Mouse (Mus musculus): ENCODE measurements around the gene Zfp683. TPM values are rescaled to one million over a fixed set of nuclear protein-coding genes. Genes with fewer than 3 reads are reported as not detected.

Gene Zfp683
- polyA plus RNA-seq, 1 experiment from 2014 or later = not detected

DNA sequence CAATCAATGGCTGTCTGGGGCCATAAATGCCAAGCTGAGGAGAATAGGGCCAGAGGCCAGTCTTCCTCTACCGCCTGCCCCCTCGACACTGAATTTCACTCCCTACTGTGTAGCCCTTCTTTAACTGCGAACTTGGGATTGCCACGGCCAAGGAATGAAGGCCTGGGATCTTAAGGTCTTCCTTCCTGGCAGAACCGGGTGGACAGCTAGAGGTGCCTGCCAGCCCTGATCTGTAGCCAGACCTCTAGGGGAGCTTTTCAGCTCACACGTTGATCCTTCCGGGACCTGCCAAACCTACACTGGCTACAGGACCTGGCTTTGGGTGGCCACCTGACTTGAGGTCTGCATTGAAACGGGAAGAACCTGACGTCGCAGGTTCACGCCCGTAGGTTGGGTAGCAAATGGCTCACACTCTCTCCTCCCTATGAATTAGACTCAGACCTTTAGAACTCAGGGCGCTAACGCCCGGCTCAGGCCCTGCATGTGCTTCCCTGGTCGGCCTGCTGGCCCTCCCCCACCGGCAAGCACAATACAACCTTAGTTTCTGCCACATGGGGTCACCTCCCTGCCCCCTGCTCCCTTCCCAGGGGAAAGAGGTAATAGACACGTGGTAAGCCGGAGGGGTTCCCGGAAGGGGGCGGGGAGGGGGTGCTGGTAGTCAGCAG, 36.3 kb upstream of the Zfp683 start:
- Histone ChIP-seq H3K4me1 (ENCODE audit: control insufficient read depth, insufficient read depth, low read length) (peaks cover 42% of the 10 kb centered on the region), H3K4me3 (replicated peaks; ENCODE audit: low read depth, low read length) (peak overlapping the region; percentile 33), H3K9ac (replicated peaks; ENCODE audit: low read length) (no peak overlapping the region), H3K27ac (replicated peaks; ENCODE audit: low read depth, low read length) (no peak overlapping the region), H3K9me3 (ENCODE audit: control insufficient read depth, low read length) (no peaks in the 10 kb centered on the region), H3K4me2 (ENCODE audit: low read length) (peak overlapping the region; percentile 52), H3K27me3 (ENCODE audit: control insufficient read depth, insufficient read depth, low read length) (no peaks in the 10 kb centered on the region), H3K36me3 (ENCODE audit: control insufficient read depth, insufficient read depth, low read length) (no peaks in the 10 kb centered on the region)
- no peak for DNase-seq
- peak; percentile 20; the same call in 1 of the 2 replicates for ATAC-seq (ENCODE audit: low FRiP score, low TSS enrichment)
- 2% methylated on average over 21 of the region's 21 CpGs for WGBS

- H3K9me3 ChIP-seq (ENCODE audit: control insufficient read depth, low read length) = no peaks in the 10 kb centered on the region
- H3K27me3 ChIP-seq (ENCODE audit: control insufficient read depth, insufficient read depth, low read length) = no peaks in the 10 kb centered on the region
- H3K4me3 ChIP-seq (replicated peaks; ENCODE audit: low read depth, low read length) = peak overlapping the region; percentile 33
- no peak for ATAC-seq (ENCODE audit: low FRiP score, low TSS enrichment)
- peaks cover 42% of the 10 kb centered on the region for H3K4me1 ChIP-seq (ENCODE audit: control insufficient read depth, insufficient read depth, low read length)
- H3K9ac ChIP-seq (replicated peaks; ENCODE audit: low read length) = no peak overlapping the region; the same call in 1 of the 2 replicates
- H3K36me3 ChIP-seq (ENCODE audit: control insufficient read depth, insufficient read depth, low read length) = no peaks in the 10 kb centered on the region
- WGBS = under 1% methylated on average over 46 of the region's 46 CpGs
- H3K4me2 ChIP-seq (ENCODE audit: low read length) = peak overlapping the region; percentile 52
- H3K27ac ChIP-seq (replicated peaks; ENCODE audit: low read depth, low read length) = 0 out of 2 replicates have a peak overlapping the region, but pooled peaks have one; percentile 1
- peak; percentile 62 for DNase-seq
Measured at GRCm38 (mm10) chr4:134018038-134018778, 35.4 kb upstream of the Zfp683 start.

DNA sequence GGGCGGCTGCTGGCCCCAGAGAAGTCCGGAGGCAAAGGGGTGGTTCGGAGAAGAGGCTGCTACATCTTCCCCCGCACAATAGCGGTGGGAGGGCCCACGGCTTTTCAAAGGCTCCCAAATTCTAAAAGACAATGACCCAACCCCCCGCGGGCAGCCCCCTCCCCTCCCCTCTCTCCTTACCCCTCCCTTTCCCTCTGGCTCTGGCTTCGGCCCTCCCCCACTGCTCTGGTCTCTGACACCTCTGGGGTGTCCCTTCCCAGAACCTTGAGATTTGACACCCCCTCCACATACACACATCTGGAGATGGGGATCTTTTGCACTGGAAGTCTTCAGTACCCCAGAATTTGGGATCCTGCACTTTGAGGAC, 34.9 kb upstream of the Zfp683 start, which contains the start of gene Lin28a:
TSS of gene Lin28a (minus strand) at position 63 of the 367 bp plus-strand sequence.
- no peak for ATAC-seq (ENCODE audit: low FRiP score, low TSS enrichment)
- 0% methylated on average over 9 of the region's 9 CpGs for WGBS
- H3K4me3 ChIP-seq (replicated peaks; ENCODE audit: low read depth, low read length) = peak within 1 kb of the TSS; percentile 33

DNA sequence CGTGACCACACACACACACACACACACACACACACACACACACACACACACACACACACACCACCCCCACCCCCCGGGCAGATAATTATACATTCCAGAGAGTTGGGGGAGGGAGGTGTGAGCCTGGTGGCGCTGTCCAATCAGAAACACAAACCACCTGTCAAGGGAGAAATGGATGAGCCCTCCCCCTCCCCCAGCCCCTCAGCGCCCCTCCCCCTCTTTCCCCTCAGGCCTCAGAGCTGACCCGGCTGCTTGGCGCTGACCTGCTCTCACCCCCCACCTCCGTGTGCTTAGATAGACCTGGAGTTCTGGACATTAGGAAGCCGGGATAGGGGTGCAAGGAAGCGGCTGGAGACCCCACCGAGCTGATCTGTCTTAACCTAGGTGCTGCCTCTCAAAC, 34.4 kb upstream of the Zfp683 start:
- H3K4me1 ChIP-seq (ENCODE audit: control insufficient read depth, insufficient read depth, low read length) = peaks cover 42% of the 10 kb centered on the region
- peak overlapping the region; percentile 75 for H3K27ac ChIP-seq (replicated peaks; ENCODE audit: low read depth, low read length)
- H3K9me3 ChIP-seq (ENCODE audit: control insufficient read depth, low read length) = no peaks in the 10 kb centered on the region
- peak overlapping the region; percentile 52 for H3K4me2 ChIP-seq (ENCODE audit: low read length)
- no peaks in the 10 kb centered on the region for H3K27me3 ChIP-seq (ENCODE audit: control insufficient read depth, insufficient read depth, low read length)
- no peaks in the 10 kb centered on the region for H3K36me3 ChIP-seq (ENCODE audit: control insufficient read depth, insufficient read depth, low read length)
- peak; percentile 66 for DNase-seq
- under 1% methylated on average over 9 of the region's 10 CpGs for WGBS
- ATAC-seq (ENCODE audit: low FRiP score, low TSS enrichment) = no peak; the same call in 1 of the 2 replicates
- no peak overlapping the region; the same call in 1 of the 2 replicates for H3K9ac ChIP-seq (replicated peaks; ENCODE audit: low read length)
- H3K4me3 ChIP-seq (replicated peaks; ENCODE audit: low read depth, low read length) = peak overlapping the region; percentile 33

More for the DNA sequence above, 34.9 kb upstream of the Zfp683 start, which contains the start of gene Lin28a:
- H3K27me3 ChIP-seq (ENCODE audit: control insufficient read depth, insufficient read depth, low read length) = no peaks in the 10 kb centered on the region
- H3K36me3 ChIP-seq (ENCODE audit: control insufficient read depth, insufficient read depth, low read length) = no peaks in the 10 kb centered on the region
- no peaks in the 10 kb centered on the region for H3K9me3 ChIP-seq (ENCODE audit: control insufficient read depth, low read length)
- H3K9ac ChIP-seq (replicated peaks; ENCODE audit: low read length) = no peak within 1 kb of the TSS; the same call in 1 of the 2 replicates
- peak within 1 kb of the TSS; percentile 52 for H3K4me2 ChIP-seq (ENCODE audit: low read length)
- peak; percentile 30 for DNase-seq
- peaks cover 42% of the 10 kb centered on the region for H3K4me1 ChIP-seq (ENCODE audit: control insufficient read depth, insufficient read depth, low read length)
- H3K27ac ChIP-seq (replicated peaks; ENCODE audit: low read depth, low read length) = peak within 1 kb of the TSS; percentile 75

DNA sequence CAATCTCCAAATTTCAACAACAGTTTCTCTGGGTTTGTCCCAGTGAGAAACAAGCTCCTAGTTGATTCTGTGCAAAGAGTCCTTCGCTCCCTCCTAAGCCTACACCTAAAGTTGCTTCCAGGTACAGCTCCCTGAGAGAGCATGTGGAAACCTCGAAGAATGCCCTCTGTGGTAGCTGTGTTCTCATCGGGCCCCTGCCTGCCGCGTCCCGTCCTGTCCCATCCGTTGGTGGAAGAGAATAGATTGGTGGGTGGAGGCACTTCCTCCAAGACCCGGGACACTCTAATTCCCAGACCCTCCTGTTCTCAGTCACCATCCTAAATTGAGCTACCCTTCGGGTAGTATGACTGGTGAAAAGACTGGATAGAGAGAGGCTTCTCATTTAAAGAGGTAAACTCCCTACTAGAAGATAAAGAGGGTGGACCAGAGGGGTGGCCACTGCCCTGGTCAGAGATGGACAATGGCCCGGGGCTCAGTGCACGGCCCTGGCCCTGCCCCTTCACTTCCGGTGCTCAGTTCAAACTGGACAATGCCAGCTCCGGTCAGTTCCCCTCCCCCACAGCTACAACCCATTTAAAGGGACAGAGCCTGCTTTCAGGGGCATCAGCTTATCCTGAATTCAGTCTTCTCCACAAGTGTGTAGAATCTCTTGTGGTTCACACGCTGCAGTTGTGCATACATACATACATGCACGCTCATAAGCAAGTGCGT, 33.8 kb upstream of the Zfp683 start:
- H3K9ac ChIP-seq (replicated peaks; ENCODE audit: low read length) = no peak overlapping the region; the same call in 1 of the 2 replicates
- H3K9me3 ChIP-seq (ENCODE audit: control insufficient read depth, low read length) = no peaks in the 10 kb centered on the region
- H3K36me3 ChIP-seq (ENCODE audit: control insufficient read depth, insufficient read depth, low read length) = no peaks in the 10 kb centered on the region
- peak overlapping the region; percentile 52 for H3K4me2 ChIP-seq (ENCODE audit: low read length)
- peaks cover 42% of the 10 kb centered on the region for H3K4me1 ChIP-seq (ENCODE audit: control insufficient read depth, insufficient read depth, low read length)
- H3K27ac ChIP-seq (replicated peaks; ENCODE audit: low read depth, low read length) = peak overlapping the region; percentile 75
- H3K4me3 ChIP-seq (replicated peaks; ENCODE audit: low read depth, low read length) = peak overlapping the region; percentile 33
- H3K27me3 ChIP-seq (ENCODE audit: control insufficient read depth, insufficient read depth, low read length) = no peaks in the 10 kb centered on the region
- ATAC-seq (ENCODE audit: low FRiP score, low TSS enrichment) (no peak), DNase-seq (peak; percentile 79)
- 1% methylated on average over 16 of the region's 16 CpGs for WGBS

DNA sequence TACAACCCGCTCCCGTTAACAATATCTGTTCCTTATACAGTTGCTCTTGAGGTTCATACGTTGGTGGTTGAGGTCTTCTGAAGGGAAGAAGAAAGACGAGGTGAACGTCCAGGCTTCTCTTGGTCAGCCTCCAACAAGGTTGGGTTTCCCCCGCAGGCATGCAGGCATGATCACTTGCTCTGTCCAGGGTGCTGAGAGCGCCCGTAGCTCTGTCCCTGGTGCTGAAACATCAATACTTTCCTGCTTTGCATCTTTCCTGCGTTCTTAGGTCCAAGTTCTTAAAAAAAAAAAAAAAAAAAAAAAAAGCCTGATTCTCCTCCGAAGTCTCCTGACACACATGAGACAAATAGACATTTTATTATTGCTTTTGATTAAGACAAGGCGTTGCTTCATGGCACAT, 33.0 kb upstream of the Zfp683 start:
- Histone ChIP-seq H3K4me1 (ENCODE audit: control insufficient read depth, insufficient read depth, low read length) (peaks cover 42% of the 10 kb centered on the region), H3K4me3 (replicated peaks; ENCODE audit: low read depth, low read length) (0 out of 2 replicates have a peak overlapping the region, but pooled peaks have one; percentile 33)
- DNase-seq = peak; percentile 68

DNA sequence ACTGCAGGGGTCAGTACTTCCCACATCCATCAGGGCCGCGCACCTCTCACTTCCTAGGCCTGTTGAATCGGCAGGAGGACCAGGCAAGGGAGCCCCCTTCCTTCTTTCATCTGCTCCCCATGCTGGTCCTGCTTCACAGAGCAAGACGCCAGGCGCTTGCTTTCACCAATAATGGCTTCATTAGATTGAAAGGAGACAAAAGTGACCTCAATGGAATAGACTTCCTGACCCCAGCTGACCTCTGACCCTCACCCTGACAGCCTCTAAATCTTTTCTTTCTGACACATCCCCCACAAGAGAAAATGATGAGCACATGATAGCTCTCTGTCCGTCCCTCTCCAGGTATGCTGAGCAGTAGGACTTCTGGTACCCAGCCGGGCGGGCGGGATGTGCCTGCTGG, 27.8 kb upstream of the Zfp683 start:
- Histone ChIP-seq H3K4me3 (replicated peaks; ENCODE audit: low read depth, low read length) (no peak overlapping the region), H3K36me3 (ENCODE audit: control insufficient read depth, insufficient read depth, low read length) (no peaks in the 10 kb centered on the region), H3K4me1 (ENCODE audit: control insufficient read depth, insufficient read depth, low read length) (no peaks in the 10 kb centered on the region), H3K4me2 (ENCODE audit: low read length) (no peak overlapping the region), H3K9me3 (ENCODE audit: control insufficient read depth, low read length) (no peaks in the 10 kb centered on the region), H3K27me3 (ENCODE audit: control insufficient read depth, insufficient read depth, low read length) (no peaks in the 10 kb centered on the region), H3K9ac (replicated peaks; ENCODE audit: low read length) (no peak overlapping the region), H3K27ac (replicated peaks; ENCODE audit: low read depth, low read length) (no peak overlapping the region)
- WGBS = 9% methylated on average over 9 of the region's 9 CpGs
- DNase-seq (no peak), ATAC-seq (ENCODE audit: low FRiP score, low TSS enrichment) (no peak)

More for the DNA sequence above, 33.0 kb upstream of the Zfp683 start:
- H3K27me3 ChIP-seq (ENCODE audit: control insufficient read depth, insufficient read depth, low read length) = no peaks in the 10 kb centered on the region
- no peak for ATAC-seq (ENCODE audit: low FRiP score, low TSS enrichment)
- no peaks in the 10 kb centered on the region for H3K9me3 ChIP-seq (ENCODE audit: control insufficient read depth, low read length)
- WGBS = 3% methylated on average over 11 of the region's 11 CpGs
- no peaks in the 10 kb centered on the region for H3K36me3 ChIP-seq (ENCODE audit: control insufficient read depth, insufficient read depth, low read length)
- no peak overlapping the region for H3K9ac ChIP-seq (replicated peaks; ENCODE audit: low read length)
- peak overlapping the region; percentile 52 for H3K4me2 ChIP-seq (ENCODE audit: low read length)
- H3K27ac ChIP-seq (replicated peaks; ENCODE audit: low read depth, low read length) = no peak overlapping the region

- Histone ChIP-seq H3K27me3 (ENCODE audit: control insufficient read depth, insufficient read depth, low read length) (no peaks in the 10 kb centered on the region), H3K4me1 (ENCODE audit: control insufficient read depth, insufficient read depth, low read length) (no peaks in the 10 kb centered on the region), H3K36me3 (ENCODE audit: control insufficient read depth, insufficient read depth, low read length) (no peaks in the 10 kb centered on the region), H3K27ac (replicated peaks; ENCODE audit: low read depth, low read length) (no peak overlapping the region), H3K9ac (replicated peaks; ENCODE audit: low read length) (no peak overlapping the region), H3K4me3 (replicated peaks; ENCODE audit: low read depth, low read length) (no peak overlapping the region), H3K4me2 (ENCODE audit: low read length) (0 out of 2 replicates have a peak overlapping the region, but pooled peaks have one; percentile 2), H3K9me3 (ENCODE audit: control insufficient read depth, low read length) (no peaks in the 10 kb centered on the region)
- 5% methylated on average over 16 of the region's 16 CpGs for WGBS
- DNase-seq (peak; percentile 90), ATAC-seq (ENCODE audit: low FRiP score, low TSS enrichment) (peak; percentile 50; the same call in 1 of the 2 replicates)
Measured at GRCm38 (mm10) chr4:134035953-134036352, 17.7 kb upstream of the Zfp683 start.

Data from midbrain, embryonic 14.5 days (tissue).